Mouse (Mus musculus) left cerebral cortex, postnatal 4 days (tissue): Measurements from ENCODE around the gene Ugt2b5. TPM values are rescaled to one million over a fixed set of nuclear protein-coding genes. Genes with fewer than 3 reads are reported as not detected.
"Not testable (repeated sequence)": the region's sequence is repeated elsewhere in the genome, so short reads cannot be mapped to it uniquely, and the experiment has no call there.

Source experiments
- DNase-seq: peaks from one replicate; pipeline ENCODE4 v3.0.0-alpha.2; 2022
- intact Hi-C: fragments of 180-260 bp; cut with DNase I; formaldehyde crosslinking; loops from one replicate; pipeline ENCODE4 v1.15.1; 2025
- total RNA-seq, 2 experiments: library from RNA; stranded (reverse); gene quantifications; 2 replicates each; pipeline ENCODE4 v1.2.3; 2021

Gene Ugt2b5
- total RNA-seq = not detected

GRCm38 (mm10) chr5:87140196-87140595, at the start of gene Ugt2b5:
Gene Ugt2b5, minus strand, starts transcription at chr5:87140318.
- DNase-seq = not testable (repeated sequence)
- intact Hi-C loops = loop anchor here (10.0 kb wide), 2 partner anchors 255 to 285 kb away; no protein-coding TSS in a partner anchor

GRCm38 (mm10) chr5:87175780-87176179, 35.7 kb upstream of the Ugt2b5 start:
- DNase-seq, intact Hi-C loops: not testable (repeated sequence)

- intact Hi-C loops = no loop called here
Observed at GRCm38 (mm10) chr5:87174671-87175070, 34.6 kb upstream of the Ugt2b5 start.

DNA sequence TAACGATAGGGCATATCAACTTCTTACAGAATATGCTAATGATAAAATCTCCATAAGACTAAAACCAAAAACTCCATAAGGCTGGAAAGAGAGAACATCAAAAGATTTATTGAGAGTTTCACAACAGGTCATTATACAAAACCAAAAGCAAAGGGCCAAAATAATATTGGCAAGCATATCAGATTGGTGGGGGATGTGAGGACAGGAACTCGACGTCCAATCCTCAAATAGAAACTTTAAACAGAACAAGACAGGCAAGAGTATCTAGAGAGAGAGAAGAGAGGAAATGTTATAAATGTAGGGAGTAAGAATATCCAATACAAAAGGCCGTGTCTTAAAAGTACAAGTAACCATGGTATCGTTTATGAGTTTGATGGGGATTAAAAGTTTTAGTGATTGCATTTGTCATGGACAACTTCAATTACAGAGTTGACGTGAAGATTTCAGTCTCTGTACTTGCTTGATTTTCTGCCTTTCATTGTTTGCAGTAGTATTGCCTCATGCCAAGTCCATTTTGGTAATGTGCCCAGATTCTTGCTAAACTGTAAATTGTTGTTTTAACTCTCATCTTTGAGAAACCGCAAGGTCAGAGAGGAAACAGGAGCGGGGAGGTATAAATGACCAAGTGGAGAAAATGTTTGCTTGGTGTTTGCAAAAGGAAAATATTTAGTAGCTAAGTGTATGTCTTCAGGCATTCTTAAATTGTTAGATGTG, 7.8 kb upstream of the Ugt2b5 start:
- intact Hi-C loops = loop anchor here (10.0 kb wide), 2 partner anchors 263 to 293 kb away; no protein-coding TSS in a partner anchor
- no peak for DNase-seq

More at GRCm38 (mm10) chr5:87174671-87175070, 34.6 kb upstream of the Ugt2b5 start:
- DNase-seq = no peak

- DNase-seq = no peak
- intact Hi-C loops = loop anchor here (10.0 kb wide), 2 partner anchors 258 to 288 kb away; no protein-coding TSS in a partner anchor
Observed at GRCm38 (mm10) chr5:87142865-87143456, 2.8 kb upstream of the Ugt2b5 start.

GRCm38 (mm10) chr5:87103697-87104096, 36.4 kb downstream of the Ugt2b5 start:
- DNase-seq, intact Hi-C loops: not testable (repeated sequence)

DNA sequence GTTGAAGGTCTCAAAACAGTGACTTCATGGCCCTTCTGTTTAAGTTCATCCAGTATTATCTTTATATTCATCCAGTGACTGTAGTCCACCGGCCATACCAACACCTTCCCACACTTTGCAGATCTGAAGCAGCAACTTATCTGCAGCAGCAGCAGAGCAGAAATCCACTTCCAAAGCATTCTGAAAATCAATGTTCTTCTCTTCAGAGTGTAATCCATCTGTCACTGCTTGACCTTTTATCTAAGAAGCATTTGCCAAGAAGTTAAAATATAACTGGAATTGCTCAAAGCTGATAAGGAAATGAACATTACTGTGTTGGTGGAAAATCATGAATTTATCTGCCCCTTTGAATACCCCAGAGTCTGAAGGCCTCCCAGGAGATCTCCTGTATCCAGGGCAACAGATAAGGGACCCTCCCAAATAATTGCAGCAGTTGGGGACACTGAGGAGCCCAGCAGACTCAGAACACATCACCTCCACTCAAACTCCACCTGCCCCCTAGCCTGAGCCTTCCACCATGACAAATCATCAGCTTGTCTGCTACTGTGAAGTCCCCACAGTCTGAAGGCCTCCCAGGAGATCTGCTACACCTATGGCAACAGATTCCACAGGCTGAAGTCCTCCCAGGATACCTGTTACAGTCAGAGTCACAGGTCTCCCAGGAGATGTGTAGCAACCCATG, 47.6 kb downstream of the Ugt2b5 start, which contains the start of gene Ugt2b36:
Ugt2b36 (minus strand) TSS at position 210 of the 682 bp plus-strand sequence.
- no peak for DNase-seq
- intact Hi-C loops = no loop called here

DNA sequence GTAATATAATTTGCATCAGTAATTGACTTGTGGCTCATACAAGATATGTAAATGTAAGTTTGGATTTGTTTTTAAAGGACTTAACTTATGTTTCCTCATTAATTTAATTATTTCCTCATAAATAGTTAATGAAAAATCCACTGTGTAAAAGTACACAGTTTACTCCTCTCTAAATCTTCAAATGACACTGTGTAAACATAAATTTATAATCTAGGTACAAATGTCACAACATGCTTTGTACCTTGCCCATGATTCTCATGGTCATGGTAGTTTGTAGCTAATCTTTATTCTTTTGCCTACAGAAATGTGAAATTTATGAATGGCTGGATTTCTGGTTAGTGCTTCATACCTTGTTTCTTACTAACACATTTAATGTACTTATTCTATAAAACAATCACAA, 49.0 kb downstream of the Ugt2b5 start:
- DNase-seq = no peak
- intact Hi-C loops = no loop called here

DNA sequence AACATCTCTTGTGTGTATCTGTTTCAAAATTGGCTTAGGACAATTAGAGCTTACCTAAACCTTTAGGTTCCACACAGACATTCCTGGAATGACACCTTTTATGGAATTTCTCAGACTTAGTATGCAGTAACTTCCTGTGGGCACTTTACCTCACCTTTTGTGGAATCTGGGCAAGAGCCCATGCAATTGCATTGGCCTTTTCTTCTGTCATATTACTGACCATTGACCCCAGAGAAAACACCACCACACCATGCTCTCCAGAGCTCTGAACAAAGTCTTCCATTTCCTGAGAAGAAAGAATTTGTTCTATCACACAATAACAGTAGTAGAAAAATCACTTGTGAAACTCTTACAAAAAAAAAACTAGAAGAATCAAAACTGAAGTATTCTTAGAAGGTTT, 50.9 kb downstream of the Ugt2b5 start:
- no peak for DNase-seq
- intact Hi-C loops = no loop called here

GRCm38 (mm10) chr5:87086269-87086668, 53.8 kb downstream of the Ugt2b5 start:
- intact Hi-C loops = no loop called here
- no peak for DNase-seq

Other genes with a start within 250 kb of the Ugt2b5 start
- gene Ugt2b34, start 233.4 kb downstream of the Ugt2b5 start, total RNA-seq = not detected
- not detected for gene Ugt2b1, start 213.8 kb downstream of the Ugt2b5 start, total RNA-seq
- not detected for gene Ugt2b35, start 139.5 kb downstream of the Ugt2b5 start, total RNA-seq
- gene Ugt2b36, start 47.8 kb downstream of the Ugt2b5 start, total RNA-seq = not detected
- gene Ugt2b37, start 114.5 kb upstream of the Ugt2b5 start, total RNA-seq = not detected
- not detected for gene Ugt2a3, start 196.9 kb upstream of the Ugt2b5 start, total RNA-seq